Mouse (Mus musculus) CH12.LX (cell line): ENCODE measurements around the gene Wwtr1. TPM values are rescaled to one million over a fixed set of nuclear protein-coding genes. Genes with fewer than 3 reads are reported as not detected.

Experiments used
- DNase-seq: peaks from one replicate; pipeline ENCODE4 v3.0.0-alpha.2; 2013; ENCODE audit errors: extremely low read depth
- H3K27ac ChIP-seq: 2 replicates; pipeline ENCODE4 v1.5.1; 2012; ENCODE audit warnings: low read depth, mild to moderate bottlenecking, control low read depth, moderate library complexity; ENCODE audit not compliant: insufficient read depth
- H3K27me3 ChIP-seq: replicated peaks from 2 replicates; pipeline ENCODE3; 2012; ENCODE audit warnings: inconsistent platforms
- H3K36me3 ChIP-seq, 2 experiments: replicated peaks in 1 of 2; 2 replicates each; pipeline versions ENCODE3 to v1.6.1; 2012; ENCODE audit warnings: inconsistent platforms in 1 of 2, low read length in 1 of 2, mild to moderate bottlenecking in 1 of 2, mixed read lengths in 1 of 2, moderate library complexity in 1 of 2; ENCODE audit not compliant: control insufficient read depth in 1 of 2, insufficient read depth in 1 of 2
- H3K4me1 ChIP-seq, 2 experiments: 2 replicates each; pipeline ENCODE4 v1.6.1; 2012; ENCODE audit warnings: inconsistent platforms in 1 of 2, moderate library complexity in 1 of 2; ENCODE audit not compliant: insufficient read depth in 2 of 2, control insufficient read depth in 1 of 2
- H3K4me2 ChIP-seq: 2 replicates; pipeline ENCODE4 v1.6.1; 2012; ENCODE audit warnings: low read depth, mild to moderate bottlenecking, control low read depth; ENCODE audit not compliant: poor library complexity, insufficient read depth, severe bottlenecking
- H3K4me3 ChIP-seq, 3 experiments: fragments of 150-350 bp in 1 of 3; sonication (generic) in 1 of 3; replicated peaks in 1 of 3; 2 replicates each; pipeline versions ENCODE3 to v1.5.1; 2011 to 2012; ENCODE audit warnings: low read depth in 2 of 3, low read length in 2 of 3, mild to moderate bottlenecking in 2 of 3, moderate library complexity in 2 of 3, control low read depth in 1 of 3, improper control_type of control experiment in 1 of 3, inconsistent platforms in 1 of 3, mixed read lengths in 1 of 3; ENCODE audit not compliant: poor library complexity in 1 of 3
- H3K79me2 ChIP-seq: replicated peaks from 2 replicates; pipeline ENCODE4 v1.6.1; 2012; ENCODE audit warnings: mild to moderate bottlenecking, moderate library complexity; ENCODE audit not compliant: control insufficient read depth, poor library complexity, insufficient read depth, severe bottlenecking; ENCODE audit errors: extremely low read depth
- H3K9ac ChIP-seq: 2 replicates; pipeline ENCODE4 v1.6.1; 2012; ENCODE audit warnings: low read depth, mild to moderate bottlenecking, control low read depth, moderate library complexity; ENCODE audit not compliant: insufficient read depth
- H3K9me3 ChIP-seq: replicated peaks from 2 replicates; pipeline ENCODE3; 2012; ENCODE audit warnings: low read length, inconsistent platforms, mixed read lengths
- BHLHE40 ChIP-seq: IDR thresholded peaks from 2 replicates; pipeline ENCODE4 v1.6.1; 2011; ENCODE audit warnings: mild to moderate bottlenecking, low read depth, low read length, improper control_type of control experiment
- CHD1 ChIP-seq: IDR thresholded peaks from 2 replicates; pipeline ENCODE4 v1.6.1; 2012; ENCODE audit warnings: low read depth, low read length, improper control_type of control experiment, inconsistent platforms
- CHD2 ChIP-seq: IDR thresholded peaks from 2 replicates; pipeline ENCODE4 v1.6.1; 2011; ENCODE audit warnings: low read length, improper control_type of control experiment
- E2F4 ChIP-seq: IDR thresholded peaks from 2 replicates; pipeline ENCODE4 v1.6.1; 2011; ENCODE audit warnings: low read depth, low read length, improper control_type of control experiment; ENCODE audit not compliant: insufficient replicate concordance
- ELF1 ChIP-seq: IDR thresholded peaks from 2 replicates; pipeline ENCODE4 v1.6.1; 2014; ENCODE audit warnings: low read depth, mild to moderate bottlenecking, inconsistent platforms, low read length, improper control_type of control experiment
- ETS1 ChIP-seq: conservative IDR thresholded peaks from 2 replicates; pipeline ENCODE4 v1.6.1; 2012; ENCODE audit warnings: low read depth, mild to moderate bottlenecking, inconsistent platforms, low read length, improper control_type of control experiment, moderate library complexity
- GABPA ChIP-seq: IDR thresholded peaks from 2 replicates; pipeline ENCODE4 v1.6.1; 2012; ENCODE audit warnings: low read depth, low read length, improper control_type of control experiment, inconsistent platforms; ENCODE audit not compliant: insufficient replicate concordance
- IRF4 ChIP-seq: IDR thresholded peaks from 2 replicates; pipeline ENCODE4 v1.6.1; 2014; ENCODE audit warnings: low read depth, mild to moderate bottlenecking, inconsistent platforms, low read length, improper control_type of control experiment
- JUN ChIP-seq: IDR thresholded peaks from 2 replicates; pipeline ENCODE4 v1.6.1; 2011; ENCODE audit warnings: low read depth, mild to moderate bottlenecking, low read length, improper control_type of control experiment, moderate library complexity; ENCODE audit not compliant: insufficient read depth
- JUND ChIP-seq: conservative IDR thresholded peaks from 2 replicates; pipeline ENCODE4 v1.6.1; 2011; ENCODE audit warnings: low read depth, low read length, improper control_type of control experiment
- KAT2A ChIP-seq: IDR thresholded peaks from 2 replicates; pipeline ENCODE4 v1.6.1; 2012; ENCODE audit warnings: low read length, improper control_type of control experiment, inconsistent platforms; ENCODE audit not compliant: insufficient replicate concordance
- MAFK ChIP-seq: IDR thresholded peaks from 2 replicates; pipeline ENCODE4 v1.6.1; 2011; ENCODE audit warnings: low read length, improper control_type of control experiment; ENCODE audit not compliant: insufficient replicate concordance
- MAX ChIP-seq: IDR thresholded peaks from 2 replicates; pipeline ENCODE4 v1.6.1; 2011; ENCODE audit warnings: low read length, improper control_type of control experiment
- MAZ ChIP-seq: IDR thresholded peaks from 2 replicates; pipeline ENCODE4 v1.6.1; 2012; ENCODE audit warnings: low read depth, mild to moderate bottlenecking, inconsistent platforms, low read length, improper control_type of control experiment, moderate library complexity
- MEF2A ChIP-seq: IDR thresholded peaks from 2 replicates; pipeline ENCODE4 v1.6.1; 2014; ENCODE audit warnings: low read depth, mild to moderate bottlenecking, inconsistent platforms, low read length, improper control_type of control experiment, borderline replicate concordance
- MXI1 ChIP-seq: IDR thresholded peaks from 2 replicates; pipeline ENCODE4 v1.6.1; 2011; ENCODE audit warnings: mild to moderate bottlenecking, low read depth, low read length, improper control_type of control experiment
- NRF1 ChIP-seq: IDR thresholded peaks from 2 replicates; pipeline ENCODE4 v1.6.1; 2014; ENCODE audit warnings: low read depth, mild to moderate bottlenecking, inconsistent platforms, low read length, improper control_type of control experiment, moderate library complexity
- PAX5 ChIP-seq: IDR thresholded peaks from 2 replicates; pipeline ENCODE4 v1.6.1; 2012; ENCODE audit warnings: low read length, inconsistent platforms, mixed read lengths
- POLR2AphosphoS2 ChIP-seq: IDR thresholded peaks from 2 replicates; pipeline ENCODE4 v1.6.1; 2011; ENCODE audit warnings: low read depth, low read length, improper control_type of control experiment
- RCOR1 ChIP-seq: conservative IDR thresholded peaks from 2 replicates; pipeline ENCODE4 v1.6.1; 2012; ENCODE audit warnings: low read depth, mild to moderate bottlenecking, inconsistent platforms, low read length, improper control_type of control experiment
- TBP ChIP-seq: conservative IDR thresholded peaks from 2 replicates; pipeline ENCODE4 v1.6.1; 2011; ENCODE audit warnings: low read depth, low read length, improper control_type of control experiment
- TCF12 ChIP-seq: IDR thresholded peaks from 2 replicates; pipeline ENCODE4 v1.6.1; 2014; ENCODE audit warnings: low read depth, mild to moderate bottlenecking, inconsistent platforms, low read length, improper control_type of control experiment
- UBTF ChIP-seq: IDR thresholded peaks from 2 replicates; pipeline ENCODE4 v1.6.1; 2012; ENCODE audit warnings: low read depth, mild to moderate bottlenecking, inconsistent platforms, low read length, improper control_type of control experiment, moderate library complexity
- USF1 ChIP-seq: IDR thresholded peaks from 2 replicates; pipeline ENCODE4 v1.6.1; 2014; ENCODE audit warnings: low read depth, mild to moderate bottlenecking, inconsistent platforms, low read length, improper control_type of control experiment
- USF2 ChIP-seq: conservative IDR thresholded peaks from 2 replicates; pipeline ENCODE4 v1.6.1; 2011; ENCODE audit warnings: low read depth, low read length, improper control_type of control experiment
- ZKSCAN1 ChIP-seq: IDR thresholded peaks from 2 replicates; pipeline ENCODE4 v1.6.1; 2012; ENCODE audit warnings: low read depth, inconsistent platforms, low read length, improper control_type of control experiment, borderline replicate concordance
- ZMIZ1 ChIP-seq: IDR thresholded peaks from 2 replicates; pipeline ENCODE4 v1.6.1; 2012; ENCODE audit warnings: low read depth, mild to moderate bottlenecking, inconsistent platforms, low read length, improper control_type of control experiment
- ZNF384 ChIP-seq: IDR thresholded peaks from 2 replicates; pipeline ENCODE4 v1.6.1; 2012; ENCODE audit warnings: low read depth, low read length, improper control_type of control experiment, inconsistent platforms
- dilution Hi-C: fragments of 300-500 bp; cut with MboI; formaldehyde crosslinking; loops from 2 replicates; pipeline ENCODE4 v1.14.3; 2020; ENCODE audit warnings: low sequenced_read_pairs; ENCODE audit not compliant: extremely low pct_unique_long_range_greater_than_20kb, extremely low pct_ligation_motif_present
- in situ Hi-C: fragments of 300-500 bp; cut with MboI; formaldehyde crosslinking; loops from 3 replicates; pipeline ENCODE4 v1.14.3; 2019; ENCODE audit warnings: low sequenced_read_pairs, low pct_ligation_motif_present, low pct_unique_long_range_greater_than_20kb, mixed read lengths
- polyA plus RNA-seq: library from polyadenylated mRNA; unstranded; fragments of >175 nt; gene quantifications from 2 replicates; pipeline ENCODE4 v1.2.1, GENCODE M21; 2012; ENCODE audit warnings: low read depth; ENCODE audit not compliant: insufficient read length
- total RNA-seq, 2 experiments: library from RNA; depleted of rRNA; stranded (reverse); fragments of 300-350 nt in 1 of 2; fragments of >200 nt in 1 of 2; gene quantifications; 2 replicates each; pipeline ENCODE4 v1.2.3; 2012 to 2014

Wwtr1 gene
- total and polyA plus RNA-seq, 3 experiments: 12.8 to 14.8 (median 13.5) TPM

GRCm38 (mm10) chr3:57551210-57551609 lies 24.5 kb downstream of the Wwtr1 start:
- H3K27me3 ChIP-seq: no peaks in the 10 kb centered on the region
- peaks cover 30 to 93% of the 10 kb centered on the region in 2 experiments for H3K4me1 ChIP-seq
- DNase-seq: no peak
- no peak overlapping the region for H3K4me3 ChIP-seq
- peaks cover 22% of the 10 kb centered on the region for H3K79me2 ChIP-seq
- dilution Hi-C loops: no loop called here
- H3K9ac ChIP-seq: peak overlapping the region; percentile 43; the same call in 1 of the 2 replicates
- in situ Hi-C loops: no loop called here
- H3K27ac ChIP-seq: peak overlapping the region; percentile 97
- no peaks in the 10 kb centered on the region for H3K9me3 ChIP-seq
- TF ChIP-seq ZNF384 (no peak), MAFK (no peak), KAT2A (no peak), E2F4 (no peak), ELF1 (no peak), TCF12 (no peak), TBP (no peak), MXI1 (no peak), JUN (no peak), ZMIZ1 (no peak), POLR2AphosphoS2 (no peak), USF2 (no peak), BHLHE40 (no peak), NRF1 (no peak)
- H3K4me2 ChIP-seq: peak overlapping the region; percentile 70
- H3K36me3 ChIP-seq: peaks cover 0 to 3% of the 10 kb centered on the region in 2 experiments

GRCm38 (mm10) chr3:57550468-57551185 lies 25.1 kb downstream of the Wwtr1 start:
- Histone ChIP-seq H3K4me3 (peak overlapping the region in 1 of 3 experiments; percentile 11), H3K27me3 (no peaks in the 10 kb centered on the region), H3K79me2 (peaks cover 22% of the 10 kb centered on the region), H3K36me3 (peaks cover 0 to 3% of the 10 kb centered on the region in 2 experiments), H3K27ac (peak overlapping the region; percentile 97), H3K4me1 (peaks cover 30 to 91% of the 10 kb centered on the region in 2 experiments), H3K9ac (peak overlapping the region; percentile 43; the same call in 1 of the 2 replicates), H3K4me2 (peak overlapping the region; percentile 70), H3K9me3 (no peaks in the 10 kb centered on the region)
- dilution Hi-C loops: no loop called here
- in situ Hi-C loops: no loop called here
- peak; percentile 80 for DNase-seq
- no peak; the same call in 1 of the 2 replicates for TF ChIP-seq CHD1
- 0 out of 2 replicates have a peak, but pooled peaks have one; percentile 47 for TF ChIP-seq TBP
- no peak for TF ChIP-seq GABPA
- 0 out of 2 replicates have a peak, but pooled peaks have one; percentile 17 for TF ChIP-seq MAX
- TF ChIP-seq NRF1: no peak
- TF ChIP-seq RCOR1: no peak; the same call in 1 of the 2 replicates
- TF ChIP-seq JUN: peak; percentile 20; the same call in 1 of the 2 replicates
- no peak for TF ChIP-seq KAT2A
- no peak for TF ChIP-seq USF1
- no peak for TF ChIP-seq CHD2
- TF ChIP-seq TCF12: no peak; the same call in 1 of the 2 replicates
- TF ChIP-seq ETS1: peak; percentile 84
- TF ChIP-seq POLR2AphosphoS2: no peak
- peak; percentile 93 for TF ChIP-seq IRF4
- TF ChIP-seq PAX5: no peak
- TF ChIP-seq UBTF: no peak
- peak; percentile 89 for TF ChIP-seq MEF2A
- no peak for TF ChIP-seq ZKSCAN1
- TF ChIP-seq JUND: peak; percentile 68
- peak; percentile 81; the same call in 1 of the 2 replicates for TF ChIP-seq MAFK
- no peak for TF ChIP-seq ZMIZ1
- peak; percentile 79 for TF ChIP-seq BHLHE40
- TF ChIP-seq ZNF384: no peak
- 0 out of 2 replicates have a peak, but pooled peaks have one; percentile 42 for TF ChIP-seq MAZ
